Mouse (Mus musculus): Measurements from ENCODE around the gene Plscr2. TPM values are rescaled to one million over a fixed set of nuclear protein-coding genes. Genes with fewer than 3 reads are reported as not detected.
A peak's percentile ranks its signal among the peaks of the same experiment; 100 is the strongest.

The Plscr2 gene
- total RNA-seq, 2 experiments from 2014 or later: 0.48 to 3.9 TPM

GRCm38 (mm10) chr9:92334845-92335244 lies 59.4 kb downstream of the Plscr2 start:
- peak; percentile 64 for ATAC-seq (replicated peaks; ENCODE audit: low FRiP score, low TSS enrichment, poor library complexity, severe bottlenecking)

GRCm38 (mm10) chr9:92335277-92335818 lies 59.9 kb downstream of the Plscr2 start:
- peak; percentile 69 for ATAC-seq (replicated peaks; ENCODE audit: low FRiP score, low TSS enrichment, poor library complexity, severe bottlenecking)

- no peak for ATAC-seq (replicated peaks; ENCODE audit: low FRiP score, low TSS enrichment, poor library complexity, severe bottlenecking)
Measured at GRCm38 (mm10) chr9:92337063-92337462, 61.7 kb downstream of the Plscr2 start.

GRCm38 (mm10) chr9:92337661-92338060 lies 62.3 kb downstream of the Plscr2 start:
- no peak for ATAC-seq (replicated peaks; ENCODE audit: low FRiP score, low TSS enrichment, poor library complexity, severe bottlenecking)

GRCm38 (mm10) chr9:92338954-92339353 lies 63.6 kb downstream of the Plscr2 start:
- no peak for ATAC-seq (replicated peaks; ENCODE audit: low FRiP score, low TSS enrichment, poor library complexity, severe bottlenecking)

Other genes starting within 250 kb of the Plscr2 start
- gene Plscr5, start 82.7 kb upstream of the Plscr2 start, total RNA-seq (2014; fragmentation: Nextera tagmentation): not detected in 2 replicates
- not detected in 2 replicates for gene Plscr5, start 82.7 kb upstream of the Plscr2 start, total RNA-seq (2017)
- gene Plscr1, start 25.9 kb upstream of the Plscr2 start, total RNA-seq (2014; fragmentation: Nextera tagmentation): 79.8 and 102 TPM in 2 replicates
- 103 and 137 TPM in 2 replicates for gene Plscr1, start 25.9 kb upstream of the Plscr2 start, total RNA-seq (2017)
- gene 1700057G04Rik, start 33.8 kb downstream of the Plscr2 start, total RNA-seq (2014; fragmentation: Nextera tagmentation): 2.7 TPM in 1 of 2 replicates, not detected in the other
- gene 1700057G04Rik, start 33.8 kb downstream of the Plscr2 start, total RNA-seq (2017): not detected in 2 replicates
- gene Plscr4, start 181.8 kb downstream of the Plscr2 start, total RNA-seq (2014; fragmentation: Nextera tagmentation): 2.7 and 6.7 TPM in 2 replicates
- 1.2 and 5.1 TPM in 2 replicates for gene Plscr4, start 181.8 kb downstream of the Plscr2 start, total RNA-seq (2017)